Mouse (Mus musculus) testis, postnatal 10 days (tissue): ENCODE results near the gene Ly6g6f.
A peak's percentile ranks its signal among the peaks of the same experiment; 100 is the strongest.

Source experiments
- DNase-seq: peaks from one replicate; pipeline ENCODE4 v3.0.0; 2021; ENCODE audit warnings: low spot score

Gene Ly6g6f

GRCm38 (mm10) chr17:35105740-35106389, 20.5 kb upstream of the Ly6g6f start:
- peak; percentile 64 for DNase-seq

- DNase-seq: no peak
These were observed 19.3 kb upstream of the Ly6g6f start for GRCm38 (mm10) chr17:35104754-35105153.

- DNase-seq: no peak
These were observed 18.7 kb upstream of the Ly6g6f start for GRCm38 (mm10) chr17:35104079-35104478.

GRCm38 (mm10) chr17:35103221-35103690, 17.8 kb upstream of the Ly6g6f start:
- no peak for DNase-seq

DNA sequence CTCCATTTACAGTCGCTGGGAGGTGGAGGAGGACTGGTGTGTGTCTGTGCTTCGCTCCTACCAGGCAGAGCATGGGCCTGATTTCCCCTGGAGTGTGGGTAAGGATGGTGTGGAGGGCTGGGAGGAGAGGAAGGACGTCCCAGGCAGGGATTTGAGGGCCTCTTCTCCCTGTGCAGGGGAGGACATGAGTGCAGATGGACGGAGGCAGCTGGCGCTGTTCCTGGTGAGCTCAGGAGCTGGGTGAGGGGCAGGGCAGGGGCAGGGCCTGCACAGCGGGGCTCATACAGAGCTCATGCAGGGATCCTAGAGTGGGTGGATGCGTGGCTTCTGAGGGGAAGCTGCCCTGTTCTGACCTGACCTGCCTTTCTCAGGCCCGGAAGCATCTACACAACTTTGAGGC, 16.9 kb upstream of the Ly6g6f start:
- no peak for DNase-seq

GRCm38 (mm10) chr17:35101161-35101560, 15.8 kb upstream of the Ly6g6f start:
- no peak for DNase-seq

DNA sequence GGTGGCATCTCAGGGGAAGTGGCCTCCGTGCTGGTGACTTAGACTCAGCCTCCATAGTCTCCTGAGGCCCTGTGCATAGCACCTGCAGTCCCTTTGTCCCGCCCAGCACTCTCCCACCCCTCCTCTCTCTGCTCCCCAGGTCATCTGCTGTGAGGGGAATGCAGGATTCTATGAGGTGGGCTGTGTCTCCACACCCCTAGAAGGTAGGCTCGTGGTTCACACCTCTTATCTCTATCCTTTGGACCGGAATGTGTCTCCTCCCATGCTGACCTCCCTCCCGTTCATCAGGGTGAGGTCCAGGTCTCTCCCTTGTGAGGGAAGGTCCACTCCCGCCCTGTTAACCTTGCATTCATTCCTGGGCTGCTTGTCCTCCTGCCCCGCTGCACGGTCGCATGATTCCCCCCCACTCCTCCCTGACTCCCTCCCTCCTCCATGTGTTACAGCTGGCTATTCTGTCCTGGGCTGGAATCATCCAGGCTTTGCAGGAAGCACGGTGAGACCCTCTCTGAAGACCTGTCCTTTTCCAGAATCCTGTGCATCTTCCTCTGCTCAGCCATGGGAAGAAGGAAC, 14.9 kb upstream of the Ly6g6f start:
- DNase-seq: no peak

DNA sequence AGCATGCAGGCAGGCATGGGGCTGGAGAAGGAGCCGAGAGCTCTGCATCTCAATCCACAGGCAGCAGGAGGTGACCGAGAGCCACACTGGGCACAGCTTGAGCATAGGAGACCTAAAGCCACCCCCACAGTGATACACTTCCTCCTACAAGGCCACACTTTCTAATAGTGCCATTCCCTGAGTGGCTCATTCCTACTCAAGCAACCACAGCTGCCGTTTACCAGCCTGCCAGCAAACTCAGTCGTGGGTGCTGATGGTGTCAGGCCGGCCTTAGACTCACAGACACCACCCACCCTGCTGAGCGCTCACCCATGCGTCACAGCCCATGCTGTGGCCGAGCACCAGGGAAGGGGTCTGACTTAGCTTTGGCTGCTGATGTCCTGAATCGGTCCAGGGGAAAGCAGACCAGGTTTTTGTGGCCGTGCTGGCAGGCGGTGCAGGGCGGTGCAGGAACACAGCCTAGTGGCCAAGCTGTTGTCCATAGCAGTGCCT, 11.8 kb upstream of the Ly6g6f start:
- DNase-seq: no peak

- DNase-seq: no peak
These were observed 11.2 kb upstream of the Ly6g6f start for GRCm38 (mm10) chr17:35096597-35096996.

GRCm38 (mm10) chr17:35094475-35095365, 9.3 kb upstream of the Ly6g6f start:
- no peak for DNase-seq

DNA sequence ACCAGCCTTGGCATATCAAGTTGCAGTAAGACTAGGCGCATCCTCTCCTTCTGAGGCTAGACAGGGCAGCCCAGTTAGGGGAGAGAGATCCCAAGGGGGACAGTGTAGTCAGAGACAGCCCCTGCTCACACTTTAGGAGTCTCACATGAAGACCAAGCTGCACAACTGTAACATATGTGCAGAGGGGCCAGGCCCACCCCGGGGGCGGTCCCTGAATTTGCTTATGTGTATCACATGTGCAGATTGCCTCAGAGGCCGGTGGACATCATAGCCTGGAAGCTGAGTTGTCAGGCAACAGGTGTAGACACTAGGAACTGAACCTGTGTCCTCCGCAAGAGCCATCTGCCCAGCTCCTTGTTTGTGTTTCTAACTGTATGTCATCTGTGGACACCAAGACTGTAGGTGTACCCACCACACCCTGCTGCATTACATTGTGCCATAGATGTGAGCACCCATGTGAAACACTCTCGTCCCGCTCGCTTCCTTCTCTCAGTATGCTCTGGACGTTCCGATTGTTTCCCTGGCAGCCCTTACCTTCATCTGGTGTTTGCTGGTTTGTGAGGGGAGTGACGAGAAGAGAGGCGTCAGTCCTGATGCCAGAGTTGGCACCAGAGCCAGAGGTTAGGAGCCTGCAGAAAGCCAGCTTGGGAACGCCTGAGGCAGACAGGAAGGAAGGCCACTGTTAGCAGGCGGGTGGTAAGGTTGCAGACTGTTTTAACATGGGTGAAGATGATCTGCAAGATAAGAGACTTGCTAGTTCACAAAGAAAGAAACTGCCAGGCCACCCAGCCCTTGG, 7.2 kb upstream of the Ly6g6f start:
- no peak for DNase-seq

- no peak for DNase-seq
These were observed 4.9 kb upstream of the Ly6g6f start for GRCm38 (mm10) chr17:35090166-35090932.

GRCm38 (mm10) chr17:35088825-35089644, 3.6 kb upstream of the Ly6g6f start, which contains the start of gene Abhd16a:
Abhd16a (plus strand) TSS chr17:35089263.
- peak; percentile 93 for DNase-seq

DNA sequence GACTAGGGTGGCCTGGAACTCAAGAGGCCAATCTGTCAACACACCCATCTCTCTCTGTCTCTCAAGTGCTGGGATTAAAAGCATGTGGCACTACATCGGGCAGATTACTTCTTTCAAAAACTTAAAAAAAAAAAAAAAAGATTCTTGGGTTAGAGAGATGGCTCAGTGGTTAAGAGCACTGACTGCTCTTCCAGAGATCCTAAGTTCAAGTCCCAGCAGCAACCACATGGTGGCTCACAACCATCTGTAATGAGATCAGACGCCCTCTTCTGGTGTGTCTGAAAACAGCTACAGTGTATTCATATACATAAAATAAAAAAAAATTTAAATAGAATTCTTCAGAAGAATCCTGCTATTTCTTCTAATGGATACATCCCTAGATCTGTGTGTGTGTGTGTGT, 2.7 kb upstream of the Ly6g6f start:
- DNase-seq: no peak

DNA sequence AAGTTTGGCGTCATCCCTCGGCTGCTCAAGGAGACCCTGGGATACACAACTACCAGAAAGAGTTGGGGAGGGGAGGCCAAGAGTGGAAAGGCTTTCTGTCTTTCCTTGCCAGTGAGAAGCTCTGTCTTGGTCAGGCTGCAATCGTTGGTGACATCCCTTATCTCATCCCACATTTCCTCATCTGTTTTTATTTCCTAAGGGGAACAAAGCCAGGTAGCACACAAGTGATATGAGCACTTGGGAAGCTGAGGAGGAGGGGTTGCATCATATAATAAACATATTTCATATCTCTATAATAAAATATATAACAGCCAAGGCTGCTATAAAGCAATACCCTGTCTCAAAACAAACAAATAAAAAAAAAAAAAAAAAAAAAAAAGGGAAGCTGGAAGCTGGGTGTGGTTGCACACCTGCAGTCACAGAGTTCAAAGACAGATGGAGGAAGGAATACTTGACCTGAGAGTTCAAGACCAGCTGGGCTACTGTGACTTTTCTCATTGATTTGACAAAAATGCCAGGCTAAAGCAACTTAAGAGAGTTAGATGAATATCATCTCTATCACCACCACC, 1.4 kb downstream of the Ly6g6f start:
- DNase-seq: no peak

DNA sequence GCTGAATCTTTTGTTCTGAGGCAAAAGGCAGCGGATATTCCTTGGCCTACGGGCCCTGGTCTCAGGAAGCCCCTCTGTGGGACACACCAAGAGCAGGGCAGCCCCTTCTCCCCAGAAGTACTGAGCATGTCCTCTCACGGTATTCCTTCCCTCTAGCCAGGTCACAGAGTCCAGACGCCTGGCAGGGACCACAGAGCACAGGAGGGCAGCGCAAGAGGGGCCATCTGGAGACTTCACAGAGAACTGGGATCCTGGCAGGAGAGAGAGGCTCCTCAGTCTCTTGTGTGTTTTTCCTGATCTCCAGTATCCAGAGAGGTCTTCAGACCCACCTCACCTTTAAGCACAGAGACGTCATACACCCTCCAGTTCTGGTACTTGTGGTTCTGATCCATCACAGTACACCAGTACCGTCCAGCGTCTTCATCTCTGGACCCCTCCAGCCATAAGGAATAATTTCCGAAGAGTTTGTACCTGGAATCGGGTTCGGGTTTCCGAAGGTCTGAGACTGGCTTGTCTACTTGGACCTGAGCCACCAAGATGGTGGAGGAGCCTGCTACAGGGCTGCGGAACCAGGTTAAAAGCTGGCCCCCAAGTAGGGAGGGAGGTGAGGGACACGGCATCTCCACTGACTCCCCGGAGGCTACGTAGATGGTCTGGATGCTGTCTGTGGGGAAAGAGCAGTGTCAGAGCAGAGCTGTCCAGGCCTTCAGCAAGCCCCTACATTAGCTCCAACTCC, 2.4 kb downstream of the Ly6g6f start:
- no peak for DNase-seq

- no peak for DNase-seq
These were observed 4.7 kb downstream of the Ly6g6f start for GRCm38 (mm10) chr17:35080710-35081109.

- no peak for DNase-seq
These were observed 5.2 kb downstream of the Ly6g6f start for GRCm38 (mm10) chr17:35080248-35080647.

DNA sequence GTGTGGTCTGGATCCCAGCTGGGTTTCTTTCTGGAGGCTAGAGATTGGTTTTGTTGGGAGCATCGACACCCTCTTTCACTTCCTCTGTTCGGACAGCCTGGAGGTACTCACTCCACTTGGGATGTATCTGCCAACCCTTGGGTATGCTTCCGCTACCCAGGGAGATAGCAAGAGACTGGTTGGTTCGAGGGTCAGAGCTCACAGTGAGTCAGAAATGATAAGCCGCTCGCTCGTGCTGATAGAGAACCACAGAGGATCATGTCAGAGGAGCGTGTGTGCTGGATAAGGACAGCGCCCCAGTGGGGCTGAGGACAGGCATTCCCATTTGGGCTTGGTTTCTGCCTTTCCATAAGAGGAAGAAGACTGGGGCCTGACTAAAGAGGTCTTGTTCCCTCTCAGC, 5.6 kb downstream of the Ly6g6f start:
- DNase-seq: no peak
